Comparison of ENCODE assay signal across 26 mouse cellular contexts in genomic region chr5:22482567-22482966, GRCm38 (mm10).
"Had no signal": no experiment of that assay in that cellular context is flagged by ENCODE, and none has a peak within 500 bp of the region (broad histone marks: within the 10 kb centered on the region; RNA-seq: fewer than 3 reads in every experiment).

No protein-coding gene starts in this region.

- H3K27ac ChIP-seq: heart, embryonic 10.5 days; hindbrain, embryonic 10.5 days; hindbrain, embryonic 12.5 days; hindbrain, embryonic 14.5 days; intestine, embryonic 15.5 days; left cerebral cortex, adult 2 months; limb, embryonic 10.5 days; limb, embryonic 12.5 days; liver, embryonic 13.5 days; liver, embryonic 15.5 days had no signal

- H3K4me2 ChIP-seq: heart, embryonic 12.5 days; hindbrain, embryonic 12.5 days; hindbrain, embryonic 14.5 days; intestine, embryonic 15.5 days; limb, embryonic 12.5 days; liver, embryonic 11.5 days; liver, embryonic 13.5 days; liver, embryonic 15.5 days had no signal

- ATAC-seq: hindbrain, embryonic 16.5 days; inflammation-experienced regulatory T-cells, adult 6 months; intestine, embryonic 15.5 days; intestine, postnatal 0 days; liver, postnatal 0 days had no signal

- H3K9ac ChIP-seq: heart, embryonic 12.5 days; hindbrain, embryonic 12.5 days; hindbrain, embryonic 14.5 days; intestine, embryonic 15.5 days; limb, embryonic 12.5 days; liver, embryonic 13.5 days; liver, embryonic 15.5 days; liver, postnatal 0 days had no signal

- H3K27me3 ChIP-seq: heart, embryonic 12.5 days; hindbrain, embryonic 12.5 days; intestine, embryonic 15.5 days; limb, embryonic 12.5 days; liver, embryonic 13.5 days; liver, embryonic 15.5 days had no signal

- H3K9me3 ChIP-seq: heart, embryonic 10.5 days; heart, embryonic 12.5 days; hindbrain, embryonic 10.5 days; hindbrain, embryonic 12.5 days; intestine, embryonic 15.5 days; limb, embryonic 10.5 days; limb, embryonic 12.5 days; liver, embryonic 13.5 days; liver, embryonic 15.5 days had no signal

- H3K4me3 ChIP-seq: heart, embryonic 10.5 days; heart, embryonic 12.5 days; hindbrain, embryonic 10.5 days; hindbrain, embryonic 12.5 days; intestine, embryonic 15.5 days; left cerebral cortex, adult 2 months; limb, embryonic 10.5 days; limb, embryonic 12.5 days; liver, embryonic 13.5 days; liver, embryonic 15.5 days had no signal

- DNase-seq: gastrocnemius, postnatal 10 days; gastrocnemius, postnatal 25 days; heart, adult 18-20 months; heart, postnatal 10 days; heart, postnatal 4 days; kidney, adult 18-20 months; kidney, adult 8-10 months; kidney, postnatal 14 days; kidney, postnatal 36 days; liver; liver, embryonic 13.5 days; liver, postnatal 0 days had no signal

- H3K4me1 ChIP-seq: heart, embryonic 10.5 days; heart, embryonic 12.5 days; hindbrain, embryonic 10.5 days; hindbrain, embryonic 12.5 days; intestine, embryonic 15.5 days; limb, embryonic 10.5 days; limb, embryonic 12.5 days had no signal
